17 mouse cellular contexts compared by ENCODE assay signal in genomic region chr9:70875490-70875889, GRCm38 (mm10).
DNase-seq lines count a peak whose midpoint lies in the region; ATAC-seq lines count a peak whose summit lies in the region.
"Had no signal": no experiment of that assay in that cellular context is flagged by ENCODE, and none has a peak within 500 bp of the region (broad histone marks: within the 10 kb centered on the region; RNA-seq: fewer than 3 reads in every experiment).

No protein-coding gene starts in this region.

- WGBS in kidney, embryonic 16.5 days: 41% methylated on average over 4 of the region's 4 CpGs
- WGBS in embryonic facial prominence, embryonic 14.5 days: 38% methylated on average over 4 of the region's 4 CpGs
- 55% methylated on average over 4 of the region's 4 CpGs for WGBS in midbrain, embryonic 13.5 days

- H3K4me1 ChIP-seq in kidney, embryonic 16.5 days (ENCODE audit: insufficient read depth, low read length): peaks cover 18% of the 10 kb centered on the region
- H3K4me1 ChIP-seq in embryonic facial prominence, embryonic 14.5 days (ENCODE audit: control insufficient read depth, insufficient read depth, low read length): no peaks in the 10 kb centered on the region
- no peaks in the 10 kb centered on the region for H3K4me1 ChIP-seq in midbrain, embryonic 13.5 days (replicated peaks)
- H3K4me1 ChIP-seq: hindbrain, embryonic 13.5 days had no signal

- peak; percentile 80 for ATAC-seq in kidney, embryonic 16.5 days (ENCODE audit: low FRiP score, low TSS enrichment)
- peak; percentile 90; the same call in 1 of the 2 replicates for ATAC-seq in embryonic facial prominence, embryonic 14.5 days (ENCODE audit: low read depth)
- ATAC-seq in midbrain, embryonic 13.5 days: no peak
- ATAC-seq: forebrain, postnatal 0 days; inflammation-experienced regulatory T-cells, adult 6 months had no signal

- no peaks in the 10 kb centered on the region for H3K27me3 ChIP-seq in kidney, embryonic 16.5 days (ENCODE audit: insufficient read depth, low read length)
- no peaks in the 10 kb centered on the region for H3K27me3 ChIP-seq in embryonic facial prominence, embryonic 14.5 days (replicated peaks; ENCODE audit: control insufficient read depth, insufficient read depth, low read length)
- no peaks in the 10 kb centered on the region for H3K27me3 ChIP-seq in midbrain, embryonic 13.5 days
- H3K27me3 ChIP-seq: hindbrain, embryonic 13.5 days had no signal

- H3K9ac ChIP-seq in kidney, embryonic 16.5 days (replicated peaks; ENCODE audit: low read length): no peak overlapping the region
- no peak overlapping the region for H3K9ac ChIP-seq in embryonic facial prominence, embryonic 14.5 days (ENCODE audit: low read depth, low read length)
- H3K9ac ChIP-seq in midbrain, embryonic 13.5 days (replicated peaks): no peak overlapping the region
- H3K9ac ChIP-seq: forebrain, postnatal 0 days; hindbrain, embryonic 13.5 days had no signal

- H3K9me3 ChIP-seq in kidney, embryonic 16.5 days (ENCODE audit: low read length): no peaks in the 10 kb centered on the region
- H3K9me3 ChIP-seq in embryonic facial prominence, embryonic 14.5 days (ENCODE audit: control insufficient read depth, low read length): no peaks in the 10 kb centered on the region
- H3K9me3 ChIP-seq in midbrain, embryonic 13.5 days: no peaks in the 10 kb centered on the region
- H3K9me3 ChIP-seq: hindbrain, embryonic 13.5 days had no signal

- H3K4me2 ChIP-seq in kidney, embryonic 16.5 days (replicated peaks; ENCODE audit: low read depth, low read length): no peak overlapping the region
- H3K4me2 ChIP-seq in embryonic facial prominence, embryonic 14.5 days (ENCODE audit: low read depth, low read length): no peak overlapping the region
- H3K4me2 ChIP-seq in midbrain, embryonic 13.5 days (replicated peaks): no peak overlapping the region
- H3K4me2 ChIP-seq: heart, embryonic 11.5 days; hindbrain, embryonic 13.5 days had no signal

- peak overlapping the region; percentile 87 for H3K27ac ChIP-seq in kidney, embryonic 16.5 days (ENCODE audit: low read length)
- H3K27ac ChIP-seq in embryonic facial prominence, embryonic 14.5 days (replicated peaks; ENCODE audit: low read depth, low read length): no peak overlapping the region
- no peak overlapping the region for H3K27ac ChIP-seq in midbrain, embryonic 13.5 days
- H3K27ac ChIP-seq: hindbrain, embryonic 13.5 days; layer of hippocampus, adult 2 months had no signal

- H3K36me3 ChIP-seq in kidney, embryonic 16.5 days (ENCODE audit: insufficient read depth, low read length): no peaks in the 10 kb centered on the region
- H3K36me3 ChIP-seq in embryonic facial prominence, embryonic 14.5 days (ENCODE audit: control insufficient read depth, insufficient read depth, low read length): no peaks in the 10 kb centered on the region
- H3K36me3 ChIP-seq in midbrain, embryonic 13.5 days: no peaks in the 10 kb centered on the region
- H3K36me3 ChIP-seq: hindbrain, embryonic 13.5 days had no signal

- no peak overlapping the region for H3K4me3 ChIP-seq in kidney, embryonic 16.5 days (ENCODE audit: low read length)
- no peak overlapping the region for H3K4me3 ChIP-seq in embryonic facial prominence, embryonic 14.5 days (ENCODE audit: low read depth, low read length)
- no peak overlapping the region for H3K4me3 ChIP-seq in midbrain, embryonic 13.5 days (replicated peaks)
- H3K4me3 ChIP-seq: hindbrain, embryonic 13.5 days; layer of hippocampus, adult 2 months had no signal

- DNase-seq in kidney, postnatal 14 days: no peak
- peak; percentile 73 for DNase-seq in cerebellum, adult 11-12 months
- DNase-seq in cerebellum, adult 8-10 months: peak; percentile 37
- DNase-seq in embryonic facial prominence, embryonic 14.5 days (ENCODE audit: low spot score): peak; percentile 77
- DNase-seq in thymus, postnatal 25 days: no peak
- DNase-seq: adrenal gland, adult 2 months; forebrain, postnatal 0 days; kidney, adult 9 months; layer of hippocampus, postnatal 36 days; liver; retina, postnatal 1 day had no signal

Comparison
In these comparisons a context has a peak if more than half of its experiments do, and no peak if none do; other contexts are left out.
1. DNase-seq: peak in cerebellum, adult 11-12 months (single experiment), cerebellum, adult 8-10 months (single experiment) and embryonic facial prominence, embryonic 14.5 days (single experiment); none in kidney, postnatal 14 days (single experiment) and thymus, postnatal 25 days (single experiment).